Mouse (Mus musculus) leukemia stem cell, adult 10-12 weeks (primary cell): ENCODE results near the gene Gm2310. TPM values are rescaled to one million over a fixed set of nuclear protein-coding genes. Genes with fewer than 3 reads are reported as not detected.

Experiments
- polyA plus RNA-seq: library from polyadenylated mRNA; stranded (reverse); fragments of >175 nt; gene quantifications from 2 replicates; pipeline ENCODE4 v1.2.3, GENCODE M21; 2012; ENCODE audit warnings: low replicate concordance

The Gm2310 gene
- not detected in 2 replicates for polyA plus RNA-seq

DNA sequence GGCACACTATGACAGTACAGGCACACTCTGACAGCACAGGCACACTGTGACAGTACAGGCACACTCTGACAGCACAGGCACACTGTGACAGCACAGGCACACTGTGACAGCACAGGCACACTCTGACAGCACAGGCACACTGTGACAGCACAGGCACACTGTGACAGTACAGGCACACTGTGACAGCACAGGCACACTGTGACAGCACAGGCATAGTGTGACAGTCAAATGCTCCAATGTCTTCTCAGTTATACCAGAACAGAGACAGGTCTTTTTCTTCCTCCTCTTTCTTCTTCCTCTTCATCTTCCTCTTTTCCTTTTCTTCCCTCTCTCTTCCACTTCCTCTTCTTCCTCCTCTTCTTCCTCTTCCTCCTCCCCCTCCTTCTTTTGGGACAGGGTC lies at the start of gene Gm2310:
TSS of gene Gm2310 (minus strand) at position 101 of the 400 bp plus-strand sequence.

Other genes with a start within 250 kb of the Gm2310 start
- 3.7 and 5.7 TPM in 2 replicates for gene Nipbl, start 75.5 kb downstream of the Gm2310 start, polyA plus RNA-seq
- 0.57 and 0.80 TPM in 2 replicates for gene Slc1a3, start 190.8 kb upstream of the Gm2310 start, polyA plus RNA-seq